Mouse (Mus musculus): ENCODE results near the gene Vmn1r4. TPM values are rescaled to one million over a fixed set of nuclear protein-coding genes. Genes with fewer than 3 reads are reported as not detected.

Gene Vmn1r4
- polyA plus RNA-seq (2012; fragmentation: generic; extraction: Trizol), result 0.02 TPM

DNA sequence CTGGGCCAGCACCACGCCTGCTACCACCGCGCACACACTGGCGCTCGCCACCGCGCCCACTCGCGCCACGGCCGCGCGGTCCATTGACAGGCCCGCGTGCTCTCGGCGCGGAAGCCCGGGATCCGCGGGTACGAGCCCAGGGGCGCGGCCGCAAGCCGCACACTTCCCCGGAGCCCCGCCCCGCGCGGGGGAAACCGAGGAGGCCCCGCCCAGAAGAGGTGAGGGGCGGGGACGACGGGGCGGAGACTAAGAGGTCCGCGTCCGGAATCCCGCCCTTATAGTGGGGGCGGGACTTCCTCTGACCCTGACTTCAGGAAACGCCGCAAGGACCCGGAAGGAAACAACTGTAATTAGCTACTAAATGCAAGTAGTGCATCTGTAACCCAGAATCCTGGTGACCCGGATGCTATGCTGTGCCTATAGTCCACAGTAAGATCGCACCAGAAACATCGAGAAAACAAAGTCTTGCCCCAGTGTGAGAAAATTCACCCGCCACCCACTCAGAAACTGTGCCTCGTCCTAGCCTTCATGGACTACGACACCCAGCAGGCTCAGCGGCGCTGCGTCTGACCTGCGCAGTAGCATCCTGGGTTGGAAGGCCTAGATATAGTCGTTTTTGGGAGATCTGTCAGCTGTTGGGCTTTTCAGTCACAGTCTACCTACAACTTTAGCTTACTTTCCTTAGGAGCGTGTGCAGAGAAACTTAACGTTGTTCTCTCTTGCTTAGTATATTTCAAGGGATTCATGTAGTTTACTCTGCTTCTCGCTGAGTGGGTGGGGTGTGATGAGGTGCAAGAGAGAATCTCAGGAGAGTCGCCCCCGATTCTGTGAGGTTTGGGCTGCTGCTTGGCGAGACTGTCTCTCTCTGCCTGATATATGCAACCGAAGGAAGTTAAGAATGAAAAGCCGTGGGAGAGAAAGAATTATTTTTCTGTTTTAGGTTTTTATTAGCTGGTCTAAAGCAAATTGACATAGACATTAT lies at the start of gene Vmn1r4, which contains the start of gene Nt5c3:
TSS of gene Vmn1r4 (plus strand) at position 290 of the 982 bp plus-strand sequence.
TSS of gene Nt5c3 (minus strand) at position 207 of the 982 bp plus-strand sequence.
- Histone ChIP-seq H3K27me3 (ENCODE audit: control insufficient read depth, insufficient read depth, insufficient read length) (no peaks in the 10 kb centered on the region), H3ac (ENCODE audit: control insufficient read depth, insufficient read length) (peak within 1 kb of the TSS; percentile 79), H3K36me3 (ENCODE audit: control insufficient read depth, insufficient read depth) (no peaks in the 10 kb centered on the region), H3K4me2 (ENCODE audit: low read depth) (peak within 1 kb of the TSS; percentile 93), H3K4me3 (peak within 1 kb of the TSS; percentile 41), H3K79me2 (ENCODE audit: control insufficient read depth, insufficient read depth) (peaks cover 17% of the 10 kb centered on the region)
- TF ChIP-seq POLR2AphosphoS2 (IDR thresholded peaks at IDR 0.05; ENCODE audit: insufficient read length, low read depth) (peak; percentile 62), POLR2A (IDR thresholded peaks at IDR 0.05; ENCODE audit: insufficient read length, low read depth) (peak; percentile 80), MAX (IDR thresholded peaks at IDR 0.05; ENCODE audit: low read depth) (no peak), MYOD1 (IDR thresholded peaks at IDR 0.05; ENCODE audit: control insufficient read depth in 1 of 3, insufficient read length in 2 of 3, low read depth in 2 of 3) (peak in 1 of 3 experiments; percentile 32), MYOG (IDR thresholded peaks at IDR 0.05; ENCODE audit: control insufficient read depth in 1 of 3, insufficient read depth in 1 of 3, insufficient read length in 2 of 3, low read depth in 2 of 3) (peak in 1 of 3 experiments; percentile 3)

DNA sequence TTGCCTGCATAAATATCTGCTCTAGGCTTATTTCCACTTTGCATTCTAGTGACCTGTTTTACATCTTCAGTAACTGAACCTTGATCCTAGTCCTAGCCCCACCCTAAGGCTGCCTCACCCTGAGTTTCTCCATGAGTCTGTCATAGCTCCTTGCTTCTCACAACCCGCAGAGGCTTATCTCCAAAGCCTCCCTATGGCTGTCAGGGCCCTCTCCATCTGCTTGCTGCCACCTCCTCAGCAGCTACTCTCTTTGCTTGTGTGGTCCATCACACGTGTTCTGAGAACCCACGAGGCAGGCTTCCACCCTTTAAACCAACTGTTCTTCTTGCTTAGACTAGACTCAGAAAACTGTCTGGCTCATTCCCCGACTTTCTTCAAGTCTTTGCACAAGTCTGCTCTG lies 46.9 kb upstream of the Vmn1r4 start:
- no peaks in the 10 kb centered on the region for H3K27me3 ChIP-seq (ENCODE audit: control insufficient read depth, insufficient read depth, insufficient read length)
- H3K79me2 ChIP-seq (ENCODE audit: control insufficient read depth, insufficient read depth), result no peaks in the 10 kb centered on the region
- H3K4me2 ChIP-seq (ENCODE audit: low read depth), result no peak overlapping the region
- peaks cover 7% of the 10 kb centered on the region for H3K36me3 ChIP-seq (ENCODE audit: control insufficient read depth, insufficient read depth)
- H3K4me3 ChIP-seq, result no peak overlapping the region
- H3ac ChIP-seq (ENCODE audit: control insufficient read depth, insufficient read length), result no peak overlapping the region
- no peak for TF ChIP-seq CEBPB (IDR thresholded peaks at IDR 0.05; ENCODE audit: insufficient read depth, poor library complexity, severe bottlenecking)
- no peak for TF ChIP-seq POLR2A (IDR thresholded peaks at IDR 0.05; ENCODE audit: insufficient read length, low read depth)
- no peak for TF ChIP-seq TCF12 (IDR thresholded peaks at IDR 0.05; ENCODE audit: insufficient read depth, poor library complexity, severe bottlenecking)

DNA sequence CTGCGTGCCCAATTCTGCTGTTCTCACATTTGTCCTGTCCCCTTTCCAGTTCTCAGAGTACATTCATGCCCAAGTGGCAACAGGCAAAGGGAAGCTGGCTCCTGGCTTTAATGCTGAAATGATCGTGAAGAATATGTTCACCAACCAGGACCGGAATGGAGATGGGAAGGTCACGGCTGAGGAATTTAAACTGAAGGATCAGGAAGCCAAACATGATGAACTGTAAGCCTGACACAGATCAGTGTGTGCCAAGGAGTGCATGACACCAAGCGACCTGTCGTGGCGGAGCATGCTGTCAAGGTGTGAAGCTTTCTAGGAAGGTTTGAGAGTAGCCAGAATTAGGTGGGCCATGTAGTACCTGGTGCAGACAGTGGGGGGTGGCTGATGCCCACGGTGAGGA lies 45.8 kb upstream of the Vmn1r4 start:
- H3K36me3 ChIP-seq (ENCODE audit: control insufficient read depth, insufficient read depth), result peaks cover 12% of the 10 kb centered on the region
- H3K27me3 ChIP-seq (ENCODE audit: control insufficient read depth, insufficient read depth, insufficient read length), result no peaks in the 10 kb centered on the region
- no peaks in the 10 kb centered on the region for H3K79me2 ChIP-seq (ENCODE audit: control insufficient read depth, insufficient read depth)
- H3K4me2 ChIP-seq (ENCODE audit: low read depth), result no peak overlapping the region
- H3ac ChIP-seq (ENCODE audit: control insufficient read depth, insufficient read length), result no peak overlapping the region
- TF ChIP-seq E2F4 (IDR thresholded peaks at IDR 0.05; ENCODE audit: insufficient read depth), result no peak
- TF ChIP-seq SRF (IDR thresholded peaks at IDR 0.05; ENCODE audit: control insufficient read depth, insufficient read length, low read depth), result no peak
- TF ChIP-seq REST (IDR thresholded peaks at IDR 0.05; ENCODE audit: insufficient read depth, insufficient read length), result no peak
- TF ChIP-seq POLR2AphosphoS2 (IDR thresholded peaks at IDR 0.05; ENCODE audit: insufficient read length, low read depth), result no peak
- no peak for TF ChIP-seq TCF3 (IDR thresholded peaks at IDR 0.05; ENCODE audit: insufficient read length, low read depth)
- TF ChIP-seq CEBPB (IDR thresholded peaks at IDR 0.05; ENCODE audit: insufficient read depth, poor library complexity, severe bottlenecking), result no peak
- TF ChIP-seq USF1 (IDR thresholded peaks at IDR 0.05; ENCODE audit: low read depth), result no peak
- no peak for TF ChIP-seq MYOG (IDR thresholded peaks at IDR 0.05; ENCODE audit: control insufficient read depth in 1 of 3, insufficient read depth in 1 of 3, insufficient read length in 2 of 3, low read depth in 2 of 3)
- no peak for TF ChIP-seq MYOD1 (IDR thresholded peaks at IDR 0.05; ENCODE audit: control insufficient read depth in 1 of 3, insufficient read length in 2 of 3, low read depth in 2 of 3)
- TF ChIP-seq TCF12 (IDR thresholded peaks at IDR 0.05; ENCODE audit: insufficient read depth, poor library complexity, severe bottlenecking), result no peak
- TF ChIP-seq POLR2A (IDR thresholded peaks at IDR 0.05; ENCODE audit: insufficient read length, low read depth), result no peak
- TF ChIP-seq MAX (IDR thresholded peaks at IDR 0.05; ENCODE audit: low read depth), result no peak
- no peak overlapping the region for H3K4me3 ChIP-seq

DNA sequence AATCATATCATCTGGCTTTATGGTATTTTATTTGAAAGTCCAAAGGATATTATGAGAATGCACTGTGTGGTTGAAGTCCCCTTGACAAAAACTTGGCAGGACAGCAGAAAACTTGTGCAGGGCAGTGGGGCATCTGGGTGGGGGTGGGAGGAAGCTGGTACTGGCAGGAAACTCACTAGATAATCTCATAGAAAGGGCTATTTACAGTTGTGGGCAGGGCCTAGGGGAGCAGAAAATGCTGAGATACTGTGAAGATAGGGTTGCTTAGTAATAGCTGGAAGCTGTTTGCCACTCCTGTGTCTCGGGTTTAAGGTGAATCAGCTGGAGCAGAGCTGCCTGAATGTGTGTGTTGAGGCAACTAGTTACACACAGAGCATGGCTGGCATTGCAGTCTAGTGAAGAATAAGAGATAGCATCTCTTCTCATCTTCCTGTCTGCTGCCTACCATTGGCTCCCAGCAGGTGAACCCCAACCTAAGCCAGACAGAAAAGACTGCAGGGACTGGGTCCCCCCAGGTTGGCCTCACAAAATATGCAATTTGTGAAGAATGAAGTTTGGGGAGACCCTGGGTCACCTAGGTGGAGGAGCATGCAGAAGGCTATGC lies 44.4 kb upstream of the Vmn1r4 start:
- Histone ChIP-seq H3K79me2 (ENCODE audit: control insufficient read depth, insufficient read depth) (no peaks in the 10 kb centered on the region), H3K4me2 (ENCODE audit: low read depth) (no peak overlapping the region), H3K4me3 (no peak overlapping the region), H3K36me3 (ENCODE audit: control insufficient read depth, insufficient read depth) (peaks cover 23% of the 10 kb centered on the region), H3K27me3 (ENCODE audit: control insufficient read depth, insufficient read depth, insufficient read length) (no peaks in the 10 kb centered on the region), H3ac (ENCODE audit: control insufficient read depth, insufficient read length) (no peak overlapping the region)
- TF ChIP-seq CEBPB (IDR thresholded peaks at IDR 0.05; ENCODE audit: insufficient read depth, poor library complexity, severe bottlenecking), result no peak
- TF ChIP-seq USF1 (IDR thresholded peaks at IDR 0.05; ENCODE audit: low read depth), result no peak
- TF ChIP-seq MYOD1 (IDR thresholded peaks at IDR 0.05; ENCODE audit: control insufficient read depth in 1 of 3, insufficient read length in 2 of 3, low read depth in 2 of 3), result no peak
- TF ChIP-seq REST (IDR thresholded peaks at IDR 0.05; ENCODE audit: insufficient read depth, insufficient read length), result no peak
- no peak for TF ChIP-seq TCF3 (IDR thresholded peaks at IDR 0.05; ENCODE audit: insufficient read length, low read depth)
- TF ChIP-seq POLR2AphosphoS2 (IDR thresholded peaks at IDR 0.05; ENCODE audit: insufficient read length, low read depth), result no peak
- TF ChIP-seq E2F4 (IDR thresholded peaks at IDR 0.05; ENCODE audit: insufficient read depth), result no peak
- TF ChIP-seq SRF (IDR thresholded peaks at IDR 0.05; ENCODE audit: control insufficient read depth, insufficient read length, low read depth), result no peak
- TF ChIP-seq MYOG (IDR thresholded peaks at IDR 0.05; ENCODE audit: control insufficient read depth in 1 of 3, insufficient read depth in 1 of 3, insufficient read length in 2 of 3, low read depth in 2 of 3), result no peak
- no peak for TF ChIP-seq MAX (IDR thresholded peaks at IDR 0.05; ENCODE audit: low read depth)
- no peak for TF ChIP-seq TCF12 (IDR thresholded peaks at IDR 0.05; ENCODE audit: insufficient read depth, poor library complexity, severe bottlenecking)
- TF ChIP-seq POLR2A (IDR thresholded peaks at IDR 0.05; ENCODE audit: insufficient read length, low read depth), result no peak

Data from myocyte (in vitro differentiated cells).